8 mouse cellular contexts compared by ENCODE assay signal in genomic region chr15:102072963-102073558, GRCm38 (mm10). TPM values are rescaled to one million over a fixed set of nuclear protein-coding genes. Genes with fewer than 3 reads are reported as not detected.
DNase-seq lines count a peak whose midpoint lies in the region; ATAC-seq lines count a peak whose summit lies in the region.

No protein-coding gene starts in this region.

- peak overlapping the region; percentile 58 for H3K4me2 ChIP-seq in lung, embryonic 16.5 days (ENCODE audit: low read depth, low read length)
- peak overlapping the region; percentile 79 for H3K4me2 ChIP-seq in neural tube, embryonic 15.5 days

- peaks cover 18% of the 10 kb centered on the region for H3K4me1 ChIP-seq in lung, embryonic 16.5 days (replicated peaks; ENCODE audit: control insufficient read depth, insufficient read depth, low read length)
- peaks cover 24% of the 10 kb centered on the region for H3K4me1 ChIP-seq in limb, embryonic 10.5 days
- peaks cover 25% of the 10 kb centered on the region for H3K4me1 ChIP-seq in neural tube, embryonic 15.5 days

- H3K9me3 ChIP-seq in lung, embryonic 16.5 days (ENCODE audit: control insufficient read depth, low read length) = no peaks in the 10 kb centered on the region
- H3K9me3 ChIP-seq in limb, embryonic 10.5 days (replicated peaks) = no peaks in the 10 kb centered on the region
- H3K9me3 ChIP-seq in neural tube, embryonic 15.5 days (replicated peaks) = no peaks in the 10 kb centered on the region

- no peak overlapping the region for H3K27ac ChIP-seq in lung, embryonic 16.5 days (ENCODE audit: low read length)
- H3K27ac ChIP-seq in limb, embryonic 10.5 days = peak overlapping the region; percentile 98
- peak overlapping the region; percentile 99 for H3K27ac ChIP-seq in neural tube, embryonic 15.5 days (replicated peaks)

- 12% methylated on average over 6 of the region's 6 CpGs for WGBS in lung, embryonic 16.5 days
- WGBS in limb, embryonic 10.5 days = 15% methylated on average over 6 of the region's 6 CpGs
- 12% methylated on average over 6 of the region's 6 CpGs for WGBS in neural tube, embryonic 15.5 days

- H3K36me3 ChIP-seq in lung, embryonic 16.5 days (ENCODE audit: control insufficient read depth, insufficient read depth, low read length) = no peaks in the 10 kb centered on the region
- H3K36me3 ChIP-seq in limb, embryonic 10.5 days = peaks cover 12% of the 10 kb centered on the region; the same call in 1 of the 2 replicates
- no peaks in the 10 kb centered on the region for H3K36me3 ChIP-seq in neural tube, embryonic 15.5 days

- DNase-seq in lung, postnatal 4 days = no peak
- DNase-seq in limb, embryonic 10.5 days (ENCODE audit: low spot score) = no peak
- DNase-seq in urinary bladder, adult 18-20 months (ENCODE audit: low spot score in 2 of 2) = no peak
- no peak for DNase-seq in retina, postnatal 1 day
- no peak for DNase-seq in cerebellum, postnatal 25 days

- peak; percentile 27 for ATAC-seq in lung, embryonic 16.5 days (ENCODE audit: low read depth)
- peak; percentile 3; the same call in 1 of the 2 replicates for ATAC-seq in erythroblast, adult 5-6 weeks (replicated peaks; ENCODE audit: low FRiP score, poor library complexity, severe bottlenecking)
- ATAC-seq in neural tube, embryonic 15.5 days (ENCODE audit: low FRiP score) = peak; percentile 30

- H3K27me3 ChIP-seq in lung, embryonic 16.5 days (ENCODE audit: control insufficient read depth, insufficient read depth, low read depth, low read length) = no peaks in the 10 kb centered on the region
- H3K27me3 ChIP-seq in limb, embryonic 10.5 days (ENCODE audit: low read depth, poor library complexity, severe bottlenecking) = 0 out of 2 replicates have a peak, but pooled peaks cover 4% of the 10 kb centered on the region
- H3K27me3 ChIP-seq in neural tube, embryonic 15.5 days (replicated peaks) = 0 out of 2 replicates have a peak, but pooled peaks cover 3% of the 10 kb centered on the region

- H3K4me3 ChIP-seq in lung, embryonic 16.5 days (ENCODE audit: low read length) = peak overlapping the region; percentile 100
- H3K4me3 ChIP-seq in limb, embryonic 10.5 days = peak overlapping the region; percentile 84
- H3K4me3 ChIP-seq in neural tube, embryonic 15.5 days (replicated peaks) = peak overlapping the region; percentile 95

- H3K9ac ChIP-seq in lung, embryonic 16.5 days (ENCODE audit: low read length) = peak overlapping the region; percentile 58
- H3K9ac ChIP-seq in neural tube, embryonic 15.5 days (replicated peaks) = peak overlapping the region; percentile 38

RNA-seq across cellular contexts. Expression of gene Eif4b, which starts 0.5 kb away (rescaled TPM):
- 122 and 123 TPM in 2 replicates for polyA plus RNA-seq in lung, embryonic 16.5 days (2015; fragmentation: Nextera tagmentation; extraction: Ambion mirVana)
- total RNA-seq in erythroblast, adult 5-6 weeks (2015; ENCODE audit: low replicate concordance) = 35.4 and 35.9 TPM in 2 replicates
- total RNA-seq in erythroblast, adult 5-6 weeks (2017; ENCODE audit: low replicate concordance) = 58.0 and 81.1 TPM in 2 replicates
- 133 and 140 TPM in 2 replicates for polyA plus RNA-seq in limb, embryonic 10.5 days (2016; fragmentation: Nextera tagmentation; extraction: Ambion mirVana)
- polyA plus RNA-seq in neural tube, embryonic 15.5 days (2015; fragmentation: Nextera tagmentation; extraction: Ambion mirVana) = 72.6 and 87.1 TPM in 2 replicates

RNA-seq across cellular contexts. Expression of gene Tns2, which starts 27.2 kb away (rescaled TPM):
- 68.5 and 72.8 TPM in 2 replicates for polyA plus RNA-seq in lung, embryonic 16.5 days (2015; fragmentation: Nextera tagmentation; extraction: Ambion mirVana)
- total RNA-seq in erythroblast, adult 5-6 weeks (2015; ENCODE audit: low replicate concordance) = not detected in 2 replicates
- not detected in 2 replicates for total RNA-seq in erythroblast, adult 5-6 weeks (2017; ENCODE audit: low replicate concordance)
- polyA plus RNA-seq in limb, embryonic 10.5 days (2016; fragmentation: Nextera tagmentation; extraction: Ambion mirVana) = 13.0 and 18.6 TPM in 2 replicates
- 9.8 and 13.7 TPM in 2 replicates for polyA plus RNA-seq in neural tube, embryonic 15.5 days (2015; fragmentation: Nextera tagmentation; extraction: Ambion mirVana)

RNA-seq across cellular contexts. Expression of gene Krt18, which starts 45.1 kb away (rescaled TPM):
- polyA plus RNA-seq in lung, embryonic 16.5 days (2015; fragmentation: Nextera tagmentation; extraction: Ambion mirVana) = 263 and 293 TPM in 2 replicates
- 2.3 TPM in 1 of 2 replicates, not detected in the other for total RNA-seq in erythroblast, adult 5-6 weeks (2015; ENCODE audit: low replicate concordance)
- 2.8 TPM in 1 of 2 replicates, not detected in the other for total RNA-seq in erythroblast, adult 5-6 weeks (2017; ENCODE audit: low replicate concordance)
- 33.4 and 49.5 TPM in 2 replicates for polyA plus RNA-seq in limb, embryonic 10.5 days (2016; fragmentation: Nextera tagmentation; extraction: Ambion mirVana)
- polyA plus RNA-seq in neural tube, embryonic 15.5 days (2015; fragmentation: Nextera tagmentation; extraction: Ambion mirVana) = 1.9 and 300 TPM in 2 replicates
